Mouse (Mus musculus) MEL (cell line): ENCODE results near the gene Tvp23a.

Experiments used
- CHD2 ChIP-seq: IDR thresholded peaks from 2 replicates; pipeline ENCODE4 v1.6.1; 2011; ENCODE audit warnings: low read length, improper control_type of control experiment
- CTCF ChIP-seq, 3 experiments: IDR thresholded peaks in 2 of 3; conservative IDR thresholded peaks in 1 of 3; 2 replicates each; pipeline ENCODE4 v1.5.1; 2011 to 2012; ENCODE audit warnings: low read length in 3 of 3, low read depth in 2 of 3, mild to moderate bottlenecking in 2 of 3, improper control_type of control experiment in 1 of 3, inconsistent platforms in 1 of 3, mixed read lengths in 1 of 3, moderate library complexity in 1 of 3; ENCODE audit not compliant: control insufficient read depth in 1 of 3, insufficient read depth in 1 of 3, poor library complexity in 1 of 3, severe bottlenecking in 1 of 3
- E2F4 ChIP-seq: IDR thresholded peaks from 2 replicates; pipeline ENCODE4 v1.6.1; 2011; ENCODE audit warnings: low read depth, low read length, improper control_type of control experiment, borderline replicate concordance
- EP300 ChIP-seq, 2 experiments: IDR thresholded peaks; 2 replicates each; pipeline ENCODE4 v1.6.1; 2011; ENCODE audit warnings: improper control_type of control experiment in 2 of 2, low read length in 2 of 2, low read depth in 1 of 2, mild to moderate bottlenecking in 1 of 2
- HCFC1 ChIP-seq: IDR thresholded peaks from 2 replicates; pipeline ENCODE4 v1.6.1; 2012; ENCODE audit warnings: low read depth, mild to moderate bottlenecking, inconsistent platforms, low read length, improper control_type of control experiment, moderate library complexity
- MAX ChIP-seq: IDR thresholded peaks from 2 replicates; pipeline ENCODE4 v1.6.1; 2011; ENCODE audit warnings: low read length, improper control_type of control experiment
- POLR2A ChIP-seq, 2 experiments: IDR thresholded peaks; 2 replicates each; pipeline ENCODE4 v1.6.1; 2011 to 2012; ENCODE audit warnings: low read length in 2 of 2, mild to moderate bottlenecking in 2 of 2, control low read depth in 1 of 2, improper control_type of control experiment in 1 of 2, low read depth in 1 of 2, moderate library complexity in 1 of 2; ENCODE audit not compliant: control insufficient read depth in 1 of 2, insufficient read depth in 1 of 2, poor library complexity in 1 of 2
- POLR2AphosphoS2 ChIP-seq: IDR thresholded peaks from 2 replicates; pipeline ENCODE4 v1.6.1; 2011; ENCODE audit warnings: low read length, improper control_type of control experiment
- SIN3A ChIP-seq: IDR thresholded peaks from 2 replicates; pipeline ENCODE4 v1.6.1; 2012; ENCODE audit warnings: low read length, improper control_type of control experiment, inconsistent platforms
- TAL1 ChIP-seq: IDR thresholded peaks from 2 replicates; pipeline ENCODE4 v1.6.1; 2012; ENCODE audit warnings: mild to moderate bottlenecking, inconsistent platforms, low read length, moderate library complexity, mixed read lengths

DNA sequence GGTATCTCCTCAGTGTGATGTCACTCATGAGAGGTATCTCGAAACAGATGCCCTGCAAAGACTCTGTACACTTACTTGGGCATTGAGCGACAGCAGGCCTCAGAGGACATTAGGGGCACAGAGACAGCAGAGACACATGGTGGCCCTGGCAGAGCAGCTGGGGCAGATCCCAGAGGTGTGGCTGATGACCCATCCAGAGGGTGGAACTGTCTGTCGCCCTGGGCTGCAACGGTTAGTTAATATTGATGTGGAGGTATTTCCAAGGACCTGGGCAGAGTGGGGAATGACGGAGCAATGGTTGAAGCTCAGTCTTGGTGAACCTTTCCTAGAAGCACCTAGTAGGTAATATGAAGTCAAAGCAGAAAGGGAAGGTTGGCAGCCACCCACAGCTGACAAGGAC is 48.4 kb downstream of the Tvp23a start:
- no peak for TF ChIP-seq CTCF (IDR thresholded peaks at IDR 0.05 in 2 of 3, conservative IDR thresholded peaks at IDR 0.05 in 1 of 3; ENCODE audit: control insufficient read depth in 1 of 3, insufficient read depth in 1 of 3, low read depth in 2 of 3, low read length in 3 of 3, poor library complexity in 1 of 3, severe bottlenecking in 1 of 3)
- no peak for TF ChIP-seq EP300 (IDR thresholded peaks at IDR 0.05; ENCODE audit: low read depth in 1 of 2, low read length in 2 of 2)
- TF ChIP-seq HCFC1, result no peak
- no peak for TF ChIP-seq SIN3A
- no peak for TF ChIP-seq POLR2A (IDR thresholded peaks at IDR 0.05; ENCODE audit: control insufficient read depth in 1 of 2, insufficient read depth in 1 of 2, low read depth in 1 of 2, low read length in 2 of 2, poor library complexity in 1 of 2)
- no peak for TF ChIP-seq POLR2AphosphoS2
- TF ChIP-seq TAL1, result no peak
- TF ChIP-seq E2F4, result no peak
- no peak for TF ChIP-seq CHD2
- no peak for TF ChIP-seq MAX
